Mouse (Mus musculus) layer of hippocampus, postnatal 36 days (tissue): ENCODE results near the gene Cnnm2. TPM values are rescaled to one million over a fixed set of nuclear protein-coding genes. Genes with fewer than 3 reads are reported as not detected.
A peak's percentile ranks its signal among the peaks of the same experiment; 100 is the strongest.
"Not testable (repeated sequence)": the region's sequence is repeated elsewhere in the genome, so short reads cannot be mapped to it uniquely, and the experiment has no call there.

Source experiments
- DNase-seq, 2 experiments: peaks; one replicate each; pipeline ENCODE4 v3.0.0; 2022
- total RNA-seq, 2 experiments: library from RNA; stranded (reverse); gene quantifications; 2 replicates each; pipeline ENCODE4 v1.2.3; 2021

The Cnnm2 gene
- total RNA-seq, 2 experiments from 2014 or later, result 36.6 to 39.8 TPM

DNA sequence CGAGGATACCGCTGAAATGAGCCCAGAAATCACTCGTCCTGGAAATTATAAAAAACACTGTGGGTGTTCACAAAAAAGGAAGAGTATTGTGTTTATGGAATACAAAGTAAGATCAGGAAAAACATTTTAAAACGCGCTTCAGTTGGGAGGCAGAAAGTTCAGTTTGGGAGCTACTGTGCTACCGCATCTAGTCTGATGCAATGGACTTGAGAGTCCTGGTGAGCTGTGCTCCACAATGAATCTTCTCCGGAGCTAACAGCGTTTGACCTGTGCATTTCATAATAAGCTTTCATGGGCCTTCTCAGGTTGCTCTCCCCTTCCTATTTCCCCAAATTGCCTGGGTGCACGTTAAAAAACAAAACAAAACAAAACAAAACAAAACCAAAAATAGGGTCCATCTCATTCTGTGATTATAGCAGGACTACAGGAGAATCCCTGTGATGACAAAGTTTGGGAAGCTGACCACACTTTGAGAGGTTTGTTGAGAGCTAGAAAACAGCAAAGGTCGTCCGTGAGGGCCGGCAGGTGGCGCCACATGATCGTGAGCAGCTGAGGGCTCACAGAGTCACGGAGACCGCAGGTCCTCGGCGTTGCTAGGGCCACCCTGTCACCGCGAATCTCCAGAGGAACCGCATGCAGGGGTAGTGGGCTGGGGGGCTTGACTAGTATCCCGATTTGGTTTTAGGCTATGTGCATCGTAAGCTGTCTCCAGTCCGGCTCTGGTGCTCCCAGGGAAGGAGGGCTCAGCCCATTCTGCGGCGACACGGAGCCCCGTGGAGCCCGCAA is 828 bp upstream of the Cnnm2 start:
- peak; percentile 81 to 85 for DNase-seq

DNA sequence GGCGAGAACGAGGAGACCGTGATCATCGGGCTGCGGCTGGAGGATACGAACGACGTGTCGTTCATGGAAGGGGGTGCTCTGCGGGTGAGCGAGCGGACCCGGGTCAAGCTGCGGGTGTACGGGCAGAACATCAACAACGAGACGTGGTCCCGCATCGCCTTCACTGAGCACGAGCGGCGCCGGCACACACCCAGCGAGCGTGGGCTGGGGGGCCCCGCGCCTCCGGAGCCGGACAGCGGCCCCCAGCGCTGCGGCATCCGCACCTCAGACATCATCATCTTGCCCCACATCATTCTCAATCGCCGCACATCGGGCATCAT is 535 bp downstream of the Cnnm2 start:
- no peak for DNase-seq

GRCm38 (mm10) chr19:46762291-46762991 is 1.0 kb downstream of the Cnnm2 start:
- DNase-seq, result peak; percentile 19 to 51

GRCm38 (mm10) chr19:46762992-46763342 is 1.6 kb downstream of the Cnnm2 start:
- peak; percentile 19 to 24 for DNase-seq

- DNase-seq, result no peak
Measured at GRCm38 (mm10) chr19:46763356-46763755, 2.0 kb downstream of the Cnnm2 start.

DNA sequence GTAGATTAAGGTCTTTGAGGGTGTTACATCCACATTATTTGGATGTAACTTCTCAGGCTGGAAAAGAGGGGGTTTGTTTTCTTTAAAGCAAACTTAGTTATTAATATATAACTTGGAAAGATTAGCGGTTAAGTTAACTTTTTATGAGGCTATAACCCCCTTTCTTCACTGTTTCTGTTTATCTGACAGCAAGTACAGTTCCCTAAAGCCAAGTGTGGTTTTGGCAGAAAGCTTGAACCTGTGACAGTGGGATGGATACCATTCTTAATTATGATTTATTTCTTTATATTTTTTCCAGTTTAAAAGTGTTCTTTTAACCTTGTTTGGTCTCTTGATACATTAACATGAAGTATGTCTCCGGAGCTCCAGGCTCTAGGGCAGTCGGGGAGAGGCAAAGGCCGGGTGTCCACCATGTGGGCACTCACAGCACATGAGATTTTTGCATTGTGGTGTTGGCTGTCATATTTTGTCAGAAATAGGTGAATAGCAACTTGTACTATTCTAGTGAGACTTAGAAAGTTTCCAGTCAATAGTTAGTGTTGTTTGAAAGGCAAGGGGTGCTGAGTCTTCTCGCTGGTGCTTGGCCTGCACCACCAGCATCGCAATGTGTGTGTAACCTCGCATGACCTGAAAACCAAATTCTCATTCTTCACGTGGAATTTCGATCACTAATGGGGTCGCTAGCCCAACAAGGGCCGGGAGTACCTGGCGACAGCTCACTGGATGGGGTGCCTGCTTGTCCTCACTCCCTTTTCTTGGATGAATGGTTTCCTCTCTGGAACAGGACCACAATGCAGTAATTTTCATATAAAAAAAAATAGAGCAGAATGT is 2.8 kb downstream of the Cnnm2 start:
- DNase-seq, result no peak

GRCm38 (mm10) chr19:46764763-46765117 is 3.3 kb downstream of the Cnnm2 start:
- no peak for DNase-seq

- DNase-seq, result no peak
Measured at GRCm38 (mm10) chr19:46766125-46766524, 4.7 kb downstream of the Cnnm2 start.

DNA sequence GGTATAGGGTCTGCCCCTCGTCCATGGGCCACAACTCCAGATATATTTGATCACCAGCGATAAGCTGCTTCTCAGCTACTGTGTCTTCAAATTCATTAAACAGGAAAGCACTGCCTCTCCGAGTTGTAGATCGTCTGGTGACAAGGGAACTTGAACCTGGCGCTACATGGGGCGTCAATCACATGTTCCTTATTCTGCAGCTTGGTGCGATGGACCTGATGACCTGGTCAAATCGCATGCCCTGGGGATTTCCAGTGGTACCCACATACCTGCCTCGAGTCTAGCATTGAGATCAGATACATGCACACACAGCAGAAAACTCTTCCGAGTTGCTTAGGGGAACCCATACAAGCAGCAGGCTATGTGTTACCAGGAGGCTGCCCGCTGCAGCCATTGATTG is 8.4 kb downstream of the Cnnm2 start:
- DNase-seq, result no peak

GRCm38 (mm10) chr19:46771801-46772200 is 10.4 kb downstream of the Cnnm2 start:
- DNase-seq, result no peak

GRCm38 (mm10) chr19:46776391-46776790 is 15.0 kb downstream of the Cnnm2 start:
- no peak for DNase-seq

- DNase-seq, result no peak
Measured at GRCm38 (mm10) chr19:46776850-46777249, 15.5 kb downstream of the Cnnm2 start.

DNA sequence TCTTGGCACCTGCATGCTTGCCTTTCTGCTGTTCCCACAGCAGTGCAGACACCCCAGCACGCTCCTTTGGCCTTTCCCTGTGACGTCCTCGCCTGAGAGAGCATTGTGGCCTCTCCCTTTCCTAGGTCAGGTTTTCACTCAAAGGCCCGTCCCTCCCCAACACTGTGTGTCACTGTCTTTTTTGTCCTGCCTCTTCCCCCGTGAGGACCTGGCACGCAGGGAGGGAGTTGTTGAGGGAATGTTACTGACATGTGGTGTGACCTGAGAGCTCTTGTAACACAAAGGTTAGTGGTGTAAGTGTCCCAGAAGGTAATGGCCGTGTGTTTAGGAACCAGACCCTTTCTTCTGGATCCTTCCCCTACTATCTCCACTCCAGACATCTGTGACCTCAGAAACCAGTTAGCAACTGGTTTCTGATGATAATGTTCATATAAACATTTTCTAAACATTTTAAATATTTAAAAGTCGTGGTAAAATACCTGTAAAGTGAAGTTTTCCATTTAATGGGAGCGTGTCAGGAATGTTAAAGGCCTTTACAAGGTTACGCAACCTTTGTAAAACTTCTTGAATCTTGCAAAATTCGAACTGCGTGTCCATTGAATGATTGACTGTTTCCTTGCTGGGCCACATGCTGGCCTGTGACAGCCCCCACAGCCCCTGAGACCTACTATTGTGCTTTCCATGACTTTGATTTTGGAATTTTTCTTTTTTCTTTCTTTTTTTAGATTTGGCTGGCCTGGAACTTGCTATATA is 16.7 kb downstream of the Cnnm2 start:
- no peak for DNase-seq

DNA sequence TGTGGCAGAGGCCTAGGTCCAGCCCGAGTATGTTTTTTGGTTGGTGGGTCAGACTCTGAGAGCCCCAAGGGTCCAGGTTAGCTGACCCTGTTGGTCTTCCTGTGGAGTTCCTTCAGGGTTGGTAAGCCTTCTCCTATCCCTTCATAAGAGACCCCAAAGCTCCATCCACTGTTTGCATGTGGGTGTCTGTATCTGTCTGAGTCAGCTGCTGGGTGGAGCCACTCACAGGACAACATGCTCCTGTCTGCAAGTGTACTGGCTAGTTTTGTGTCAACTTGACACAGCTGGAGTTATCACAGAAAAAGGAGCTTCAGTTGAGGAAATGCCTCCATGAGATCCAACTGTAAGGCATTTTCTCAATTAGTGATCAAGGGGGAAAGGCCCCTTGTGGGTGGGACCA is 17.7 kb downstream of the Cnnm2 start:
- not testable (repeated sequence) for DNase-seq

- no peak for DNase-seq
Measured at GRCm38 (mm10) chr19:46784038-46784437, 22.6 kb downstream of the Cnnm2 start.

- no peak for DNase-seq
Measured at GRCm38 (mm10) chr19:46784502-46784901, 23.1 kb downstream of the Cnnm2 start.

DNA sequence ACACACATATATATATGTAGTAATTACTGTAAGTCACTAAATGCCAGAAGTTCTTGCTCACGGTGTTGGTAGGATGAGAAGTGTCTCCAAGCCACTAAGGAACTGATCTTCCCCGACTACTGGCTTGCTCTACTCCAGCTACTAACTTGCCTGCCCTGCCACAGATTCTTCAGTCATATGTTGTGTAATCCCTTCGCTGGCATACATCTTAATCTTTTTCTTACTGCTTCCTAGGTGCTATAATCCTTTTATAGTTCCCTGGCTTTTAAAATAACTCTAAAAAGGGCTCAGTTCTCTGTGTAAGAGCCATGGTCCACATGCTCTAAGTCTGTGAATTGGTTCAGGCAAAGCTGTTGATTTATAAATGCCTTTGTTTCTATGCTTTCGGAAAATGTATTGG is 24.2 kb downstream of the Cnnm2 start:
- DNase-seq, result no peak

- DNase-seq, result no peak
Measured at GRCm38 (mm10) chr19:46789782-46790181, 28.4 kb downstream of the Cnnm2 start.

- DNase-seq, result no peak
Measured at GRCm38 (mm10) chr19:46791360-46791759, 30.0 kb downstream of the Cnnm2 start.

- no peak for DNase-seq
Measured at GRCm38 (mm10) chr19:46791921-46792320, 30.5 kb downstream of the Cnnm2 start.

- DNase-seq, result no peak
Measured at GRCm38 (mm10) chr19:46792480-46792879, 31.1 kb downstream of the Cnnm2 start.

DNA sequence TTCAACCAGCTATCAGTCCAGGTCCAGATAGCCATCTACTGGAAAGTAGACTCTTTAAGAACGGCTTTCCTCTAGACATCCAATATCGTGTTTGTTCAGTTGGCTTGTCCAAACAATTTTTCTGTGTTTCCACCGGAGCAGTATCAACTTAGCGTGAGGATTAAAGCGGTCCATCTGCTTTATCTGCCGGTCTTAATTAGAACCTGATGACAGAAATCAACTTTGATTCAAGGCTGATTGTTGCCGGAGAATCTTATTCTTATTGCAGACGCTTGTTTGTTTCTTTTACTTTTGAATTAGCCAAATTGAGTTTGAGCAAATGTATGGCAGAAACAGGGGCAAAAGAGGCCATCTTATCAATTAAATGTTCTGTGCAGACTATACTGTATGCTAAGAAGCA is 32.8 kb downstream of the Cnnm2 start:
- no peak for DNase-seq
